Mouse (Mus musculus): ENCODE data around the gene Tnfsf15. TPM values are rescaled to one million over a fixed set of nuclear protein-coding genes. Genes with fewer than 3 reads are reported as not detected.

Gene Tnfsf15
- total and polyA plus RNA-seq, 3 experiments = 63.3 to 127 (median 93.9) TPM

DNA sequence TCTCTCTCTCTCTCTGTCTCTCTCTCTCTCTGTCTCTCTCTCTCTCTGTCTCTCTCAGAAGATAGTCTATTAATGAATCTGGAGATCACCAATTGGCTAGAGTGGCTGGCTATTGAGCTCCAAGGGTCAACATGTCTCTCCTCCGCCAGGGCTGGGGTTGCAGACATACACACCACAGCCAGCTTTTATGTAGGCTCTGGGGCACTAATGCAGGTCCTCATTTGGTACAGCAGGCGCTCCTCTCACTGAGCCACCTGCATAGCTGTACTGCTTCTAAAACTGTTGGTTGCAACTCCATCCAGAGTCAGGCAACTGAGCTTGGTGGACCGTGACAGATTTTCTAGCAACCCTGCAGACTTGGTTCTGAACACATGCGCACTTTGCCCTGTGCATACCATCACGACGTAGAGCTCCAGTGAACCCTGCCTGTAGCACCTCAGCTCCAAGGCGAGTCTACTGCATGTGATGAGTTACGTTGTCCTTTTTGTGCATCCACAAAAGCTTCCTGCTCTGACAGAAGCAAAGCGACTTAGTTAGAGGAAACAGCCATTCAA, 9.6 kb upstream of the Tnfsf15 start:
- TF ChIP-seq IRF4 (IDR thresholded peaks at IDR 0.05; ENCODE audit: low read depth, low read length) (peak; percentile 38; the same call in 1 of the 2 replicates), CTCF (conservative IDR thresholded peaks at IDR 0.05 in 1 of 2, IDR thresholded peaks at IDR 0.05 in 1 of 2; ENCODE audit: low read depth in 2 of 2, low read length in 2 of 2) (no peak), MYC (IDR thresholded peaks at IDR 0.05; ENCODE audit: low read depth, low read length) (0 out of 2 replicates have a peak, but pooled peaks have one; percentile 25), BHLHE40 (IDR thresholded peaks at IDR 0.05; ENCODE audit: low read depth, low read length) (peak; percentile 30; the same call in 1 of the 2 replicates), TCF12 (IDR thresholded peaks at IDR 0.05; ENCODE audit: low read depth, low read length) (peak; percentile 78), JUN (IDR thresholded peaks at IDR 0.05; ENCODE audit: insufficient read depth, low read depth, low read length) (no peak), POLR2A (IDR thresholded peaks at IDR 0.05; ENCODE audit: low read depth, low read length) (peak; percentile 36; the same call in 1 of the 2 replicates), MAX (IDR thresholded peaks at IDR 0.05; ENCODE audit: low read length) (peak; percentile 63; the same call in 1 of the 2 replicates), NRF1 (IDR thresholded peaks at IDR 0.05; ENCODE audit: low read depth, low read length) (peak; percentile 83)
- H3K27ac ChIP-seq (ENCODE audit: insufficient read depth, low read depth) = peak overlapping the region; percentile 85
- H3K4me3 ChIP-seq (replicated peaks in 1 of 3; ENCODE audit: low read depth in 2 of 3, low read length in 2 of 3, poor library complexity in 1 of 3) = no peak overlapping the region
- peaks cover 53 to 98% of the 10 kb centered on the region in 2 experiments for H3K4me1 ChIP-seq (ENCODE audit: control insufficient read depth in 1 of 2, insufficient read depth in 2 of 2)
- in situ Hi-C loops (cut with MboI; ENCODE audit: low pct_ligation_motif_present, low pct_unique_long_range_greater_than_20kb, low sequenced_read_pairs) (loop anchor here (5.0 to 25.0 kb wide), 2 partner anchors 88 to 342 kb away; partner anchors contain the start of gene Akna), dilution Hi-C loops (cut with MboI; ENCODE audit: extremely low pct_ligation_motif_present, extremely low pct_unique_long_range_greater_than_20kb, low sequenced_read_pairs) (no loop called here)
- no peaks in the 10 kb centered on the region for H3K79me2 ChIP-seq (replicated peaks; ENCODE audit: control insufficient read depth, extremely low read depth, insufficient read depth, poor library complexity, severe bottlenecking)
- DNase-seq (ENCODE audit: extremely low read depth) = peak; percentile 89
- no peak overlapping the region for H3K4me2 ChIP-seq (ENCODE audit: insufficient read depth, low read depth, poor library complexity, severe bottlenecking)
- H3K9ac ChIP-seq (ENCODE audit: insufficient read depth, low read depth) = no peak overlapping the region; the same call in 1 of the 2 replicates
- no peaks in the 10 kb centered on the region for H3K27me3 ChIP-seq (replicated peaks)
- no peaks in the 10 kb centered on the region for H3K36me3 ChIP-seq (replicated peaks in 1 of 2; ENCODE audit: control insufficient read depth in 1 of 2, insufficient read depth in 1 of 2, low read length in 1 of 2)
- no peaks in the 10 kb centered on the region for H3K9me3 ChIP-seq (replicated peaks; ENCODE audit: low read length)

DNA sequence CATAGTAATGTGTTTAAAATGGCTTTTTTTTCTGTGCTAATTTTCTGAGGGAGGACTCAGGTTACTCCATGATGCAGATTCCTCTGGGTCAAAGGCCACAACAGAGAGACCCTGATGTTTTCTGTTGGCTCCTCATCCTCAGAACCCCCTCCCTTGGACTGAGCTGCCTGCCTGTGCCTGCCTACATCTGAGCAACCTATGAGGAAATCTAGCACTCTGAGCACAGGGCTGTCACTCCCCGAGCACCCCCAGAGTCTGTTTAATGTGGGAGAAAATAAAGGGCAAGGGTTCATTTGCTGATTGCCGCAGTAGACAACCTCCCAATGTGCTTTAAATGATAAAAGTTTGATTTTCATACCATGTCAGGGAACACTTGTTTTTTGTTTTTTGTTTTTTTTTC, 8.9 kb upstream of the Tnfsf15 start:
- in situ Hi-C loops (cut with MboI; ENCODE audit: low pct_ligation_motif_present, low pct_unique_long_range_greater_than_20kb, low sequenced_read_pairs) (loop anchor here (5.0 to 25.0 kb wide), 2 partner anchors 88 to 342 kb away; partner anchors contain the start of gene Akna), dilution Hi-C loops (cut with MboI; ENCODE audit: extremely low pct_ligation_motif_present, extremely low pct_unique_long_range_greater_than_20kb, low sequenced_read_pairs) (no loop called here)
- H3K4me1 ChIP-seq (ENCODE audit: control insufficient read depth in 1 of 2, insufficient read depth in 2 of 2) = peaks cover 50 to 95% of the 10 kb centered on the region in 2 experiments
- no peak for DNase-seq (ENCODE audit: extremely low read depth)
- no peaks in the 10 kb centered on the region for H3K27me3 ChIP-seq (replicated peaks)
- no peaks in the 10 kb centered on the region for H3K9me3 ChIP-seq (replicated peaks; ENCODE audit: low read length)
- no peaks in the 10 kb centered on the region for H3K79me2 ChIP-seq (replicated peaks; ENCODE audit: control insufficient read depth, extremely low read depth, insufficient read depth, poor library complexity, severe bottlenecking)
- no peak overlapping the region for H3K27ac ChIP-seq (ENCODE audit: insufficient read depth, low read depth)
- H3K4me2 ChIP-seq (ENCODE audit: insufficient read depth, low read depth, poor library complexity, severe bottlenecking) = no peak overlapping the region
- no peak for TF ChIP-seq JUN (IDR thresholded peaks at IDR 0.05; ENCODE audit: insufficient read depth, low read depth, low read length)
- no peak for TF ChIP-seq GABPA (IDR thresholded peaks at IDR 0.05; ENCODE audit: insufficient replicate concordance, low read depth, low read length)
- no peak for TF ChIP-seq CHD1 (IDR thresholded peaks at IDR 0.05; ENCODE audit: low read depth, low read length)
- H3K4me3 ChIP-seq (replicated peaks in 1 of 3; ENCODE audit: low read depth in 2 of 3, low read length in 2 of 3, poor library complexity in 1 of 3) = no peak overlapping the region
- no peak overlapping the region for H3K9ac ChIP-seq (ENCODE audit: insufficient read depth, low read depth)
- no peaks in the 10 kb centered on the region for H3K36me3 ChIP-seq (replicated peaks in 1 of 2; ENCODE audit: control insufficient read depth in 1 of 2, insufficient read depth in 1 of 2, low read length in 1 of 2)

Measured in CH12.LX (cell line).